Comparison of ENCODE assay signal across 18 mouse cellular contexts in genomic region chr12:112424150-112424549, GRCm38 (mm10).
"Had no signal": no experiment of that assay in that cellular context is flagged by ENCODE, and none has a peak within 500 bp of the region (broad histone marks: within the 10 kb centered on the region; RNA-seq: fewer than 3 reads in every experiment).

No protein-coding gene starts in this region.

- ATAC-seq: midbrain, embryonic 16.5 days had no signal

- H3K4me2 ChIP-seq: lung, embryonic 14.5 days; midbrain, embryonic 12.5 days; neural tube, embryonic 13.5 days; neural tube, embryonic 15.5 days had no signal

- DNase-seq: lung, embryonic 14.5 days; lung, postnatal 10 days; lung, postnatal 4 days; midbrain, embryonic 14.5 days; retina, postnatal 1 day; right cerebral cortex, adult 18-20 months; right cerebral cortex, postnatal 25 days; right cerebral cortex, postnatal 4 days; spleen, adult 18-20 months; thymus, adult 18-20 months; thymus, postnatal 14 days; thymus, postnatal 36 days had no signal

- H3K27ac ChIP-seq: midbrain, embryonic 10.5 days; midbrain, embryonic 12.5 days; neural tube, embryonic 13.5 days; neural tube, embryonic 15.5 days had no signal

- H3K9me3 ChIP-seq: midbrain, embryonic 10.5 days; neural tube, embryonic 13.5 days; neural tube, embryonic 15.5 days had no signal

- H3K36me3 ChIP-seq: midbrain, embryonic 10.5 days; midbrain, embryonic 12.5 days; neural tube, embryonic 13.5 days; neural tube, embryonic 15.5 days had no signal

- H3K4me3 ChIP-seq: midbrain, embryonic 10.5 days; midbrain, embryonic 12.5 days; myocyte; neural tube, embryonic 13.5 days; neural tube, embryonic 15.5 days had no signal

- H3K9ac ChIP-seq: lung, embryonic 14.5 days; midbrain, embryonic 12.5 days; neural tube, embryonic 13.5 days; neural tube, embryonic 15.5 days had no signal
